Mouse (Mus musculus) heart, postnatal 0 days (tissue): ENCODE measurements around the gene Xaf1. TPM values are rescaled to one million over a fixed set of nuclear protein-coding genes. Genes with fewer than 3 reads are reported as not detected.
"Not testable (repeated sequence)": the region's sequence is repeated elsewhere in the genome, so short reads cannot be mapped to it uniquely, and the experiment has no call there.

Source experiments
- ATAC-seq: fragments of 200-750 bp; cut with Nextera tagmentation; 2 replicates; pipeline ENCODE4 v1.8.0; 2017; ENCODE audit warnings: low read depth, moderate number of reproducible peaks, moderate library complexity; ENCODE audit not compliant: insufficient read depth
- DNase-seq: peaks from one replicate; pipeline ENCODE4 v3.0.0-alpha.2; 2016; ENCODE audit warnings: low spot score
- H3K27ac ChIP-seq: fragments of 300-500 bp; sonication (generic); 2 replicates; pipeline ENCODE4 v1.5.1; 2014; ENCODE audit warnings: low read depth, mild to moderate bottlenecking
- H3K27me3 ChIP-seq: fragments of 300-500 bp; sonication (generic); 2 replicates; pipeline ENCODE4 v1.6.1; 2014; ENCODE audit warnings: low read length, mixed read lengths; ENCODE audit not compliant: control insufficient read depth, insufficient read depth
- H3K36me3 ChIP-seq: fragments of 300-500 bp; sonication (generic); replicated peaks from 2 replicates; pipeline ENCODE4 v1.6.1; 2014; ENCODE audit warnings: low read length, mixed read lengths; ENCODE audit not compliant: control insufficient read depth, insufficient read depth
- H3K4me1 ChIP-seq: fragments of 300-500 bp; sonication (generic); 2 replicates; pipeline ENCODE4 v1.6.1; 2014; ENCODE audit warnings: antibody characterized with exemption; ENCODE audit not compliant: control insufficient read depth, insufficient read depth
- H3K4me2 ChIP-seq: fragments of 300-500 bp; sonication (generic); 2 replicates; pipeline ENCODE4 v1.6.1; 2014; ENCODE audit warnings: low read depth, mild to moderate bottlenecking, low read length, moderate library complexity
- H3K4me3 ChIP-seq: fragments of 300-500 bp; sonication (generic); 2 replicates; pipeline ENCODE4 v1.5.1; 2014; ENCODE audit warnings: low read depth, low read length
- H3K9ac ChIP-seq: fragments of 300-500 bp; sonication (generic); replicated peaks from 2 replicates; pipeline ENCODE4 v1.6.1; 2014; ENCODE audit warnings: low read depth, low read length, mixed read lengths
- H3K9me3 ChIP-seq: fragments of 300-500 bp; sonication (generic); replicated peaks from 2 replicates; pipeline ENCODE4 v1.6.1; 2016; ENCODE audit warnings: low read length; ENCODE audit not compliant: control insufficient read depth
- CTCF ChIP-seq: IDR thresholded peaks from 2 replicates; pipeline ENCODE4 v1.5.1; 2016; ENCODE audit warnings: antibody characterized with exemption, control low read depth, low read depth
- EP300 ChIP-seq: IDR thresholded peaks from 2 replicates; pipeline ENCODE4 v1.6.1; 2016; ENCODE audit warnings: antibody characterized with exemption, low read depth
- whole genome bisulfite sequencing: fragments of 180-500 bp; shearing (Covaris S2); extraction: QIAGEN DNeasy Blood & Tissue Kit; methylation state at CpG from one replicate; pipeline ENCODE4 v1.1.7; 2014; 5-methylcytosine and 5-hydroxymethylcytosine counted together
- polyA plus RNA-seq: library from polyadenylated mRNA; unstranded; fragments of >200 nt; fragmentation: Nextera tagmentation; extraction: Ambion mirVana; gene quantifications from 2 replicates; pipeline ENCODE4 v1.2.1, GENCODE M21; 2015
- total RNA-seq: library from RNA; depleted of rRNA; stranded (reverse); fragments of >200 nt; gene quantifications from 2 replicates; pipeline ENCODE4 v1.2.3, GENCODE M21; 2014; ENCODE audit warnings: low replicate concordance

Xaf1 gene
- total and polyA plus RNA-seq, 2 experiments from 2014 or later = 2.6 to 19.2 TPM

- ATAC-seq = peak; percentile 79
- WGBS = 11% methylated on average over 7 of the region's 7 CpGs
- Histone ChIP-seq H3K9ac (no peak overlapping the region), H3K4me1 (no peaks in the 10 kb centered on the region), H3K36me3 (no peaks in the 10 kb centered on the region), H3K4me3 (no peak overlapping the region), H3K4me2 (no peak overlapping the region), H3K27ac (no peak overlapping the region), H3K9me3 (no peaks in the 10 kb centered on the region), H3K27me3 (no peaks in the 10 kb centered on the region)
- TF ChIP-seq EP300 (no peak), CTCF (peak; percentile 75)
- peak; percentile 64 for DNase-seq
Observed at GRCm38 (mm10) chr11:72342549-72343237, 41.3 kb downstream of the Xaf1 start.

GRCm38 (mm10) chr11:72343238-72343625, 41.8 kb downstream of the Xaf1 start:
- not testable (repeated sequence) for H3K9ac ChIP-seq, H3K4me2 ChIP-seq, H3K4me3 ChIP-seq, ATAC-seq, DNase-seq, H3K27me3 ChIP-seq, H3K36me3 ChIP-seq, H3K4me1 ChIP-seq, H3K9me3 ChIP-seq, H3K27ac ChIP-seq
- WGBS = 89% methylated on average over 5 of the region's 5 CpGs

- TF ChIP-seq EP300 (no peak), CTCF (peak; percentile 69)
- Histone ChIP-seq H3K4me1 (no peaks in the 10 kb centered on the region), H3K27ac (no peak overlapping the region), H3K36me3 (no peaks in the 10 kb centered on the region), H3K27me3 (no peaks in the 10 kb centered on the region), H3K9ac (no peak overlapping the region), H3K4me2 (no peak overlapping the region), H3K9me3 (no peaks in the 10 kb centered on the region), H3K4me3 (no peak overlapping the region)
- 23% methylated on average over 8 of the region's 8 CpGs for WGBS
- peak; percentile 38 for DNase-seq
- no peak for ATAC-seq
Observed at GRCm38 (mm10) chr11:72343904-72344303, 42.5 kb downstream of the Xaf1 start.

GRCm38 (mm10) chr11:72344486-72344885, 43.1 kb downstream of the Xaf1 start:
- DNase-seq (no peak), ATAC-seq (no peak)
- Histone ChIP-seq H3K9me3 (no peaks in the 10 kb centered on the region), H3K27me3 (no peaks in the 10 kb centered on the region), H3K4me3 (no peak overlapping the region), H3K36me3 (no peaks in the 10 kb centered on the region), H3K4me2 (no peak overlapping the region), H3K27ac (no peak overlapping the region), H3K9ac (no peak overlapping the region), H3K4me1 (no peaks in the 10 kb centered on the region)
- 87% methylated on average over 11 of the region's 11 CpGs for WGBS
- no peak for TF ChIP-seq CTCF
- TF ChIP-seq EP300 = no peak

GRCm38 (mm10) chr11:72348563-72348962, 47.1 kb downstream of the Xaf1 start:
- Histone ChIP-seq H3K4me1 (no peaks in the 10 kb centered on the region), H3K4me2 (no peak overlapping the region), H3K9ac (no peak overlapping the region), H3K9me3 (no peaks in the 10 kb centered on the region), H3K36me3 (no peaks in the 10 kb centered on the region), H3K27me3 (no peaks in the 10 kb centered on the region), H3K4me3 (no peak overlapping the region), H3K27ac (no peak overlapping the region)
- no peak for TF ChIP-seq EP300
- no peak for TF ChIP-seq CTCF
- DNase-seq (no peak), ATAC-seq (no peak)
- 51% methylated on average over 10 of the region's 10 CpGs for WGBS

GRCm38 (mm10) chr11:72349016-72349415, 47.6 kb downstream of the Xaf1 start:
- Histone ChIP-seq H3K9ac (no peak overlapping the region), H3K27ac (no peak overlapping the region), H3K4me2 (no peak overlapping the region), H3K4me1 (no peaks in the 10 kb centered on the region), H3K9me3 (no peaks in the 10 kb centered on the region), H3K36me3 (no peaks in the 10 kb centered on the region), H3K27me3 (no peaks in the 10 kb centered on the region), H3K4me3 (no peak overlapping the region)
- DNase-seq = no peak
- WGBS = 46% methylated on average over 8 of the region's 8 CpGs
- TF ChIP-seq CTCF (no peak), EP300 (no peak)
- ATAC-seq = no peak
